Mouse (Mus musculus) lung, postnatal 0 days (tissue): Measurements from ENCODE around the gene Pth2. TPM values are rescaled to one million over a fixed set of nuclear protein-coding genes. Genes with fewer than 3 reads are reported as not detected.
A peak's percentile ranks its signal among the peaks of the same experiment; 100 is the strongest.

Source experiments
- ATAC-seq: fragments of 200-750 bp; cut with Nextera tagmentation; 2 replicates; pipeline ENCODE4 v1.8.0; 2017; ENCODE audit warnings: moderate library complexity
- DNase-seq: peaks from one replicate; pipeline ENCODE4 v3.0.0-alpha.2; 2016; ENCODE audit warnings: low spot score
- H3K27ac ChIP-seq: fragments of 300-500 bp; sonication (generic); 2 replicates; pipeline ENCODE4 v1.5.1; 2014; ENCODE audit warnings: antibody characterized with exemption, mild to moderate bottlenecking, low read length, mixed read lengths
- H3K27me3 ChIP-seq: fragments of 300-500 bp; sonication (generic); replicated peaks from 2 replicates; pipeline ENCODE4 v1.6.1; 2014; ENCODE audit warnings: low read length, mixed read lengths; ENCODE audit not compliant: insufficient read depth
- H3K36me3 ChIP-seq: fragments of 300-500 bp; sonication (generic); 2 replicates; pipeline ENCODE4 v1.6.1; 2014; ENCODE audit warnings: low read length, mixed read lengths; ENCODE audit not compliant: insufficient read depth
- H3K4me1 ChIP-seq: fragments of 300-500 bp; sonication (generic); 2 replicates; pipeline ENCODE4 v1.6.1; 2014; ENCODE audit warnings: antibody characterized with exemption, low read depth, low read length, mixed read lengths; ENCODE audit not compliant: insufficient read depth
- H3K4me2 ChIP-seq: fragments of 300-500 bp; sonication (generic); replicated peaks from 2 replicates; pipeline ENCODE4 v1.6.1; 2014; ENCODE audit warnings: low read depth, mild to moderate bottlenecking, low read length, moderate library complexity, mixed read lengths
- H3K4me3 ChIP-seq: fragments of 300-500 bp; sonication (generic); 2 replicates; pipeline ENCODE4 v1.5.1; 2014; ENCODE audit warnings: low read depth, low read length
- H3K9ac ChIP-seq: fragments of 300-500 bp; sonication (generic); replicated peaks from 2 replicates; pipeline ENCODE4 v1.6.1; 2014; ENCODE audit warnings: low read depth, mild to moderate bottlenecking
- H3K9me3 ChIP-seq: fragments of 300-500 bp; sonication (generic); 2 replicates; pipeline ENCODE4 v1.6.1; 2016; ENCODE audit warnings: low read length, mixed read lengths
- CTCF ChIP-seq: IDR thresholded peaks from 2 replicates; pipeline ENCODE4 v1.5.1; 2016; ENCODE audit warnings: antibody characterized with exemption, mild to moderate bottlenecking
- EP300 ChIP-seq: IDR thresholded peaks from 2 replicates; pipeline ENCODE4 v1.6.1; 2016; ENCODE audit warnings: antibody characterized with exemption, mild to moderate bottlenecking, control low read depth
- WGBS: fragments of 180-500 bp; shearing (Covaris S2); extraction: QIAGEN DNeasy Blood & Tissue Kit; methylation state at CpG from one replicate; pipeline ENCODE4 v1.1.7; 2014; 5-methylcytosine and 5-hydroxymethylcytosine counted together
- polyA plus RNA-seq: library from polyadenylated mRNA; unstranded; fragments of >200 nt; fragmentation: Nextera tagmentation; extraction: Ambion mirVana; gene quantifications from 2 replicates; pipeline ENCODE4 v1.2.1, GENCODE M21; 2015

Gene Pth2
- polyA plus RNA-seq, 1 experiment from 2014 or later = not detected

DNA sequence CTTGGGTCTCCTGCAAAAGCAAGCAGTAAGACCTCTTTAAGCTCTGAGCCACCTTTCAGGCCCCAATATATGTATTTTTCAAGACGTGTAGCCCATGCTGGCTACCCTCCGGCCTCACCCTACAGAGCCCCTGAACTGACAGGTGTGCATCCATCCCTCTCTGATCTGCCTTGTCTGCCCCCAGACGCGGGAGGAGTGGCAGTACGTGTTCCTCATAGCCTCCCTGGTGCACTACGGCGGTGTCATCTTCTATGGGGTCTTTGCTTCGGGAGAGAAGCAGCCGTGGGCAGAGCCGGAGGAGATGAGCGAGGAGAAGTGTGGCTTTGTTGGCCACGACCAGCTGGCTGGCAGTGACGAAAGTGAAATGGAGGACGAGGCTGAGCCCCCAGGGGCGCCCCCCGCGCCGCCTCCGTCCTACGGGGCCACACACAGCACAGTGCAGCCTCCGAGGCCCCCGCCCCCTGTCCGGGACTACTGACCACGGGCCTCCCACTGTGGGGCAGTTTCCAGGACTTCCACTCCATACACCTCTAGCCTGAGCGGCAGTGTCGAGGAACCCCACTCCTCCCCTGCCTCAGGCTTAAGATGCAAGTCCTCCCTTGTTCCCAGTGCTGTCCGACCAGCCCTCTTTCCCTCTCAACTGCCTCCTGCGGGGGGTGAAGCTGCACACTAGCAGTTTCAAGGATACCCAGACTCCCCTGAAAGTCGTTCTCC, 6.1 kb upstream of the Pth2 start:
- 6% methylated on average over 26 of the region's 29 CpGs for WGBS
- no peaks in the 10 kb centered on the region for H3K4me1 ChIP-seq
- H3K36me3 ChIP-seq = no peaks in the 10 kb centered on the region
- no peak overlapping the region for H3K27ac ChIP-seq
- H3K4me2 ChIP-seq = no peak overlapping the region
- DNase-seq (no peak), ATAC-seq (peak; percentile 12; the same call in 1 of the 2 replicates)
- H3K9ac ChIP-seq = no peak overlapping the region
- TF ChIP-seq EP300 (no peak), CTCF (no peak)
- H3K4me3 ChIP-seq = no peak overlapping the region
- H3K9me3 ChIP-seq = no peaks in the 10 kb centered on the region; the same call in 1 of the 2 replicates
- peaks cover 55% of the 10 kb centered on the region for H3K27me3 ChIP-seq

DNA sequence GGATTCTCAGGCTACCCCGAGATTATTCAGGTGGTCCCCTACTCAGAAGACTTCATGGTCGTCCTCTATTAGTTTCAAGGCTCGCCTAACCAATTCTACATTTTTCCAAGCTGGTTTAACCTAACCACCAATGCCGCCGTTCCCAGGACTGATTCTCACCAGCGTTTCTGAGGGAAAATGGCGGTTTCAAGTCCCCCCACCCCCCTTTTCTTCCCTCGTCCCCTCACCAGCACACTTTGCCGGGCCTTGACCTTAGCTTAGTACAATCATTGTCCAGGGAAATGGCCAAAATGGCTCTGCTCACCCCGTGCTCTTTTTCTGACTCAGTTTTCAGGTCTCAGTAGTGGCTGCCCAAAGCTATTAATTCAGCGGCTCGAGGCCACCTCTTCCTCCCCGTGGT, 5.4 kb upstream of the Pth2 start:
- Histone ChIP-seq H3K27ac (no peak overlapping the region), H3K4me1 (no peaks in the 10 kb centered on the region), H3K4me3 (no peak overlapping the region), H3K27me3 (peaks cover 55% of the 10 kb centered on the region), H3K9me3 (no peaks in the 10 kb centered on the region; the same call in 1 of the 2 replicates), H3K9ac (no peak overlapping the region), H3K4me2 (no peak overlapping the region), H3K36me3 (no peaks in the 10 kb centered on the region)
- DNase-seq = no peak
- no peak for ATAC-seq
- 4% methylated on average over 13 of the region's 13 CpGs for WGBS
- TF ChIP-seq EP300 = no peak
- no peak for TF ChIP-seq CTCF

DNA sequence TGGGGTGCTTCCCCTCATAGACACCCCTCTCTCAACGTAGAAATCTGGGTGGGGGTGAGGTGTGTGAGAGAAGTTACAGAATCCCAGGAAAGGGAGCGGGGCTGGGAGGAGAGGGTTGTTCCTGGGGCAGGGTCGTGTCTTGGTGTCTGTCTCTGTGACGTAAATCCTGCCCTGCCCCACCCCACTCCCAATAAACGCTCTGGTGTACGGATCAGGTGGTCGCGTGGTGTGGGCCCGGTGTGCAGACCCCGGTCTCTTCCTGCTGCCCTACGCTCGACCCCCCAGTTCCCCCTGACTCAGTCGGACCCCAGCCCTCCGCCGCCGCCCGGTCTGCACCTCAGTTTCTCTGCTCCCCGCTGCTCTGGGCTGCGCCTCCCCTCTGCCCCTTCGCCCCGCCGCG, 4.9 kb upstream of the Pth2 start:
- ATAC-seq = no peak
- DNase-seq = no peak
- Histone ChIP-seq H3K27me3 (peaks cover 58% of the 10 kb centered on the region), H3K9ac (no peak overlapping the region), H3K4me2 (no peak overlapping the region), H3K27ac (no peak overlapping the region), H3K4me3 (0 out of 2 replicates have a peak overlapping the region, but pooled peaks have one; percentile 2), H3K9me3 (no peaks in the 10 kb centered on the region), H3K4me1 (no peaks in the 10 kb centered on the region), H3K36me3 (no peaks in the 10 kb centered on the region)
- 5% methylated on average over 22 of the region's 23 CpGs for WGBS
- no peak for TF ChIP-seq CTCF

DNA sequence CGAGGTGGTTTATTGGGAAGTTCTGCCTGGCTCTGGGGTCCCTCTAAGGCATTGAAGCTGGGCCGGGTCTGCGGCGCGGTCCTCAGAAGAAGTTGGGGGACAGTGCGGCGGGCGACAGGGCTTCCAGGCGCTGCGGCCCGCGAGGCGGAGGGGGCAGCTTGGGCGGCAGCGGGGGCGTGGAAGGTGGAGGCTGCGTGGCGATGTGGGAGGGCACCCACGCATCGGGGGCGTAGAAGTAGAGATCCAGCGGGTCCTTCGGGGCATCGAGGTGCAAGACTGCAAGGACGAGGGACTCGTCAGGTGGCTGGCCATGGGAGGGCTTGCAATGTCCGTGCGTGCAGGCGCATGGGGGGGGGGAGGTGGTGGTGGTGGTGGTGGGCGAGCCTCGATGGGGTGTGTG, 4.4 kb upstream of the Pth2 start:
- Histone ChIP-seq H3K9me3 (no peaks in the 10 kb centered on the region), H3K27me3 (peaks cover 63% of the 10 kb centered on the region), H3K27ac (no peak overlapping the region), H3K36me3 (no peaks in the 10 kb centered on the region), H3K4me2 (no peak overlapping the region), H3K4me1 (no peaks in the 10 kb centered on the region), H3K9ac (no peak overlapping the region), H3K4me3 (0 out of 2 replicates have a peak overlapping the region, but pooled peaks have one; percentile 2)
- TF ChIP-seq EP300 (no peak), CTCF (no peak)
- WGBS = 3% methylated on average over 27 of the region's 31 CpGs
- ATAC-seq = no peak
- DNase-seq = no peak

- Histone ChIP-seq H3K9me3 (no peaks in the 10 kb centered on the region), H3K9ac (no peak overlapping the region)
- 22% methylated on average over 7 of the region's 7 CpGs for WGBS
Observed at GRCm38 (mm10) chr7:45178550-45178949, 2.2 kb upstream of the Pth2 start.

GRCm38 (mm10) chr7:45179469-45179868, 1.3 kb upstream of the Pth2 start, which contains the start of gene Gfy:
Gene Gfy, minus strand, starts transcription at chr7:45179569.
- no peak for TF ChIP-seq CTCF
- no peak for TF ChIP-seq EP300
- peaks cover 4% of the 10 kb centered on the region; the same call in 1 of the 2 replicates for H3K4me1 ChIP-seq
- H3K36me3 ChIP-seq = no peaks in the 10 kb centered on the region
- no peak within 1 kb of the TSS for H3K4me3 ChIP-seq
- H3K9ac ChIP-seq = no peak within 1 kb of the TSS
- no peaks in the 10 kb centered on the region for H3K9me3 ChIP-seq
- WGBS = 17% methylated on average over 7 of the region's 7 CpGs
- no peak within 1 kb of the TSS for H3K27ac ChIP-seq
- no peak for ATAC-seq
- H3K27me3 ChIP-seq = peaks cover 86% of the 10 kb centered on the region
- DNase-seq = no peak
- no peak within 1 kb of the TSS for H3K4me2 ChIP-seq

More at GRCm38 (mm10) chr7:45178550-45178949, 2.2 kb upstream of the Pth2 start:
- H3K4me2 ChIP-seq = no peak overlapping the region
- DNase-seq = no peak
- no peak overlapping the region for H3K4me3 ChIP-seq
- peaks cover 4% of the 10 kb centered on the region; the same call in 1 of the 2 replicates for H3K4me1 ChIP-seq
- no peaks in the 10 kb centered on the region for H3K36me3 ChIP-seq
- H3K27ac ChIP-seq = no peak overlapping the region
- ATAC-seq = no peak
- TF ChIP-seq CTCF (no peak), EP300 (no peak)
- H3K27me3 ChIP-seq = peaks cover 82% of the 10 kb centered on the region
